Mouse (Mus musculus): ENCODE data around the gene Fap.

The Fap gene

DNA sequence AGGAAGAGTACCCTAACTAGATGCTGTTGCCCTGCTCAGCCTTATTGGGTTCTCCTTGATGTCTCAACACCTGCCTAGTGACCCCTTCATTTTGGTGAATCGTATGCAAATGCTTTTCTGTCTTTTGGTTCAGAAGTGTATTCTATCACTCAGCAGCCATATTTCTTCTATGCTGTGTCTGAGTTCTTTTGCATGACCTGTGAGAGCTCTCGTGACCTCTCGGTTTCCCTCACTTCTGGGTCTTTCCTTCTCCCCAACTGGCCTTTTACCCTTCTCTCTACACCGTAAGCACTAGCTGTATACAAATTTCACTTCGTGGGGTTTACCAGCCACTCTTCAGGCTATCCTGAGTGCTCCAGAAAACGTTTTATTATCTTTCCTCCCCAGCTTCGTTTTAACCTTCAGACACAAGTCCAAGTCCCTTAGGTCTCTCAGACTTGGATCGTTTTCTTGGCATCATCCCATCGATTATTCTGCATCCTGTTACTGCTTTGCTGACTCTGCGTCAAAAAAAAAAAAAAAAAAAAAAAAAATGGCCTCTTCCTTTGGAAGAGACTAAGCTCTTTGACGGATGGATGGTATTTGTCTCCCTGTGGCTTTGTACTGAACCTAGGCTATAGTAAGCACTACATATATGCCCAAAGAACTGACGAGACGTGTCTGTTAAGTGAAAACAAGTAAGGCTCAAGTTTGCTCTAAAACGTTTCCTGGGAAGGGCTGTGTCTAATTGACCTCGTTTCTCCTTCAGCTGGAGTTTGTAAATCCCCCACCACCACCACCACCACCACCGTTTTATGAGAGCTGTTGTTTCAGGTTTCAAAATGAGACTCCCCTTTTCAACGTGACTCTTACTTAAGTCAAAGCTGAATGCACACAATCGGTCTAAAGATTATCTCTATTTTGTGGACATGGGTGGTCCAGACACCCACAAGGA, 114.4 kb downstream of the Fap start:
- DNase-seq (ENCODE audit: low read depth, low spot score), result no peak

DNA sequence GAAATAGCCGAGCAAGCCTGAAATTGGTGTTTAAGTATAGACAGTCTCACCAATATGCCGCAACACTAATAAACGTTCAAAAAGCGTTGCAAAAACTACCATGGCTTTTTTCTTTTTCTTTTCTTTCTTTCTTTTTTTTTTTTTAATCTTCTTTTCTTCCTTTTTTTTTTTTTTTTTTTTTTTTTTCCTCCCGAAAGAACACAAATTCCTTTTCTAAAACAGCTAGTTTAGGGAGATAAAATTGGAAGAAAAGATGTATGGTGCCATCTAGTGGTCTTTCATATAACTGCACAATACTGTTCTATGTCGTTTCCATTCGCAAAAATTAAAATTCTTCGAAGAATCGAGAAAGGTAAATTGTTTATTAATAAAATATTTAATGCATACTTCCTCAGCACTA, 115.8 kb downstream of the Fap start:
- DNase-seq (ENCODE audit: low read depth, low spot score), result peak; percentile 19

DNA sequence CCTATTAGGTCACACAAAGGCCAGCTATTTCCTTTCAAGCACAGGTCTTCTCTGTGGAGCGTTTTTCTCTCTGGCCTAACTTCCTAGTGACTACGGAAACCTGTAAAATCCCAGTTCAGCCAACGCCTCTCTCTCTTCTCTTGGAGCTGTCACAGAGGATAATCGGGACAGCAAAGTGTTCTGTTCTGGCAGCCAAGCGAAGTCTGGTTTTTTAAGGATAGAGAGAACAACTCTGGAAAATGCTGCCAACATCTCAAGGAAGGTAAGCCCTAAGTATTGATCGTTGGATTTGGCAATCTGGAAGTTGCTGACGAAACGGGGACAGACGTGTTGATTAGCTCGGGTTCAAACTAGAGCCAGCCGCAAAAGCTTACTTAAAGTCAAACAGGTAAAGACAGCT, 118.9 kb downstream of the Fap start:
- DNase-seq (ENCODE audit: low read depth, low spot score), result no peak

DNA sequence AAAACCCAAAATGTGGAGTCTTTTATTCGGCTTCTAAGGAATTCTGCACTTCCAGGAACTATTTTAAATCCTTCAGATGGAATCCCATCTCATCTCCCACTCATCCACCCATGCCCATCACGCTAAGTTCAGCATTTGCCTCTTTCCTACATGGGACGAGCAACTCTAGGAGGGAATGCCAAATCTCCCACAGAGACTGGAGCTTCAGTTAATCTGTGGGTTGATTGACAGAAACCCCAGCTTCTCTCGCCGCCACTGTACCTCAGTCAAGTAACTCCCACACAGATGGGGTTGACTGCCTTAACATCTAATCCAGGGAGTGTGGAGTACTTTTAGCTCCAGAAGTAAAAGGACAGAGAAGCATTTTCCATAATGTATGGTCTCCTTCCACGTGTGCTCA, 119.8 kb downstream of the Fap start:
- DNase-seq (ENCODE audit: low read depth, low spot score), result no peak
